In the genomic region with DNA sequence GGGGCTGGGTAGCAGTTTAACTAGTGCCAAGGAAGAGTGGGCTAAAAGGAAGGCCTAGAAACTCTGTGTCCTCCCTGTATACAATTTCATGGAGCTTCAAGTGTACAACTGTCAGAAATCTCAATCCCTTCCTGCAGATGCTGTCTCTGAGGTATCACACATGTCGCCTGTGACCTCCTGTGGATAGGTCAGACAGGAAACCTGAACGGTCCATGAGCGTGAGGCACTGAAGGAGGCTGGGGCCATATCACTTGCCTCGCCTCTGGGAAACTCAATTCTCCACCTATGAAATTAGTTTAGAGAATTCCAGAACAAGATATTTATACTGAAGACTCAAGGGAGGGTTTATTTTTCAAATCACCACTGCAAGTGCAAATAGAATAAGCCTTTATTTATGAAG, we compare ENCODE assay signal across 29 mouse cellular contexts.
DNase-seq lines count a peak whose midpoint lies in the region; ATAC-seq lines count a peak whose summit lies in the region.
"Had no signal": no experiment of that assay in that cellular context is flagged by ENCODE, and none has a peak within 500 bp of the region (broad histone marks: within the 10 kb centered on the region; RNA-seq: fewer than 3 reads in every experiment).

No protein-coding gene starts in this region.

- no peaks in the 10 kb centered on the region for H3K27me3 ChIP-seq in hindbrain, embryonic 14.5 days (ENCODE audit: control insufficient read depth, insufficient read depth, low read length)
- no peaks in the 10 kb centered on the region for H3K27me3 ChIP-seq in hindbrain, embryonic 11.5 days (ENCODE audit: control insufficient read depth, insufficient read depth, low read length)
- no peaks in the 10 kb centered on the region for H3K27me3 ChIP-seq in midbrain, embryonic 13.5 days
- no peaks in the 10 kb centered on the region for H3K27me3 ChIP-seq in midbrain, embryonic 11.5 days (ENCODE audit: control insufficient read depth, insufficient read depth, low read length)
- H3K27me3 ChIP-seq in midbrain, embryonic 15.5 days (replicated peaks), result no peaks in the 10 kb centered on the region
- H3K27me3 ChIP-seq: forebrain, embryonic 13.5 days; heart, embryonic 13.5 days; neural tube, embryonic 12.5 days had no signal

- WGBS in hindbrain, embryonic 14.5 days, result 59% methylated on average over 4 of the region's 4 CpGs
- 82% methylated on average over 4 of the region's 4 CpGs for WGBS in hindbrain, embryonic 11.5 days
- 73% methylated on average over 4 of the region's 4 CpGs for WGBS in midbrain, embryonic 13.5 days
- WGBS in midbrain, embryonic 11.5 days, result 82% methylated on average over 4 of the region's 4 CpGs
- 65% methylated on average over 4 of the region's 4 CpGs for WGBS in midbrain, embryonic 15.5 days

- peak overlapping the region; percentile 77 for H3K27ac ChIP-seq in hindbrain, embryonic 14.5 days
- no peak overlapping the region for H3K27ac ChIP-seq in hindbrain, embryonic 11.5 days (ENCODE audit: low read depth, low read length)
- peak overlapping the region; percentile 68 for H3K27ac ChIP-seq in midbrain, embryonic 13.5 days
- no peak overlapping the region for H3K27ac ChIP-seq in midbrain, embryonic 11.5 days (ENCODE audit: low read depth, low read length)
- peak overlapping the region; percentile 68; the same call in 1 of the 2 replicates for H3K27ac ChIP-seq in midbrain, embryonic 15.5 days
- H3K27ac ChIP-seq: heart, adult 2 months; layer of hippocampus, adult 2 months; left cerebral cortex, adult 2 months; liver, embryonic 14.5 days had no signal

- no peak overlapping the region for H3K4me3 ChIP-seq in hindbrain, embryonic 14.5 days (replicated peaks; ENCODE audit: low read length)
- H3K4me3 ChIP-seq in hindbrain, embryonic 11.5 days (ENCODE audit: low read depth, low read length), result no peak overlapping the region
- no peak overlapping the region for H3K4me3 ChIP-seq in midbrain, embryonic 13.5 days (replicated peaks)
- H3K4me3 ChIP-seq in midbrain, embryonic 11.5 days (ENCODE audit: low read depth, low read length), result no peak overlapping the region
- H3K4me3 ChIP-seq in midbrain, embryonic 15.5 days, result no peak overlapping the region
- H3K4me3 ChIP-seq: forebrain, embryonic 13.5 days; heart, adult 2 months; heart, embryonic 13.5 days; layer of hippocampus, adult 2 months; left cerebral cortex, adult 2 months; myocyte; neural tube, embryonic 12.5 days had no signal

- H3K4me1 ChIP-seq in hindbrain, embryonic 14.5 days (replicated peaks; ENCODE audit: control insufficient read depth, insufficient read depth, low read length), result peaks cover 21% of the 10 kb centered on the region
- H3K4me1 ChIP-seq in hindbrain, embryonic 11.5 days (replicated peaks; ENCODE audit: control insufficient read depth, insufficient read depth, low read length), result no peaks in the 10 kb centered on the region
- peaks cover 35% of the 10 kb centered on the region for H3K4me1 ChIP-seq in midbrain, embryonic 13.5 days (replicated peaks)
- H3K4me1 ChIP-seq in midbrain, embryonic 11.5 days (ENCODE audit: control insufficient read depth, insufficient read depth, low read length), result peaks cover 9% of the 10 kb centered on the region
- peaks cover 31% of the 10 kb centered on the region for H3K4me1 ChIP-seq in midbrain, embryonic 15.5 days

- ATAC-seq in hindbrain, embryonic 14.5 days (ENCODE audit: low FRiP score), result no peak
- no peak for ATAC-seq in hindbrain, embryonic 11.5 days (ENCODE audit: low FRiP score)
- ATAC-seq in midbrain, embryonic 13.5 days, result no peak
- ATAC-seq in midbrain, embryonic 11.5 days (ENCODE audit: low FRiP score), result no peak
- ATAC-seq in midbrain, embryonic 15.5 days (replicated peaks), result no peak
- ATAC-seq: forebrain, embryonic 13.5 days; intestine, embryonic 16.5 days had no signal

- H3K9me3 ChIP-seq in hindbrain, embryonic 14.5 days (ENCODE audit: control insufficient read depth, low read length), result no peaks in the 10 kb centered on the region
- no peaks in the 10 kb centered on the region for H3K9me3 ChIP-seq in hindbrain, embryonic 11.5 days (ENCODE audit: control insufficient read depth, low read length)
- H3K9me3 ChIP-seq in midbrain, embryonic 13.5 days, result no peaks in the 10 kb centered on the region
- H3K9me3 ChIP-seq in midbrain, embryonic 11.5 days (ENCODE audit: control insufficient read depth, low read length), result no peaks in the 10 kb centered on the region
- no peaks in the 10 kb centered on the region for H3K9me3 ChIP-seq in midbrain, embryonic 15.5 days
- H3K9me3 ChIP-seq: forebrain, embryonic 13.5 days; heart, embryonic 13.5 days; neural tube, embryonic 12.5 days had no signal

- no peaks in the 10 kb centered on the region for H3K36me3 ChIP-seq in hindbrain, embryonic 14.5 days (replicated peaks; ENCODE audit: control insufficient read depth, insufficient read depth)
- H3K36me3 ChIP-seq in hindbrain, embryonic 11.5 days (ENCODE audit: control insufficient read depth, insufficient read depth, low read length), result no peaks in the 10 kb centered on the region
- H3K36me3 ChIP-seq in midbrain, embryonic 13.5 days, result no peaks in the 10 kb centered on the region
- H3K36me3 ChIP-seq in midbrain, embryonic 11.5 days (ENCODE audit: control insufficient read depth, insufficient read depth, low read length), result no peaks in the 10 kb centered on the region
- H3K36me3 ChIP-seq in midbrain, embryonic 15.5 days (replicated peaks), result no peaks in the 10 kb centered on the region
- H3K36me3 ChIP-seq: heart, embryonic 13.5 days; neural tube, embryonic 12.5 days had no signal

- H3K4me2 ChIP-seq in hindbrain, embryonic 14.5 days (replicated peaks), result no peak overlapping the region
- no peak overlapping the region for H3K4me2 ChIP-seq in hindbrain, embryonic 11.5 days (replicated peaks; ENCODE audit: low read depth, low read length)
- H3K4me2 ChIP-seq in midbrain, embryonic 13.5 days (replicated peaks), result no peak overlapping the region
- H3K4me2 ChIP-seq in midbrain, embryonic 11.5 days, result no peak overlapping the region
- no peak overlapping the region for H3K4me2 ChIP-seq in midbrain, embryonic 15.5 days
- H3K4me2 ChIP-seq: forebrain, embryonic 13.5 days; heart, embryonic 13.5 days; neural tube, embryonic 12.5 days had no signal

- DNase-seq in hindbrain, embryonic 14.5 days (ENCODE audit: low spot score), result no peak
- no peak for DNase-seq in hindbrain, embryonic 11.5 days (ENCODE audit: low spot score)
- no peak for DNase-seq in midbrain, embryonic 11.5 days (ENCODE audit: low spot score, missing footprints)
- DNase-seq in spleen, postnatal 14 days (ENCODE audit: low spot score in 2 of 2), result no peak
- DNase-seq: adrenal gland, postnatal 25 days; B cell, adult 2 months; cerebellum, adult 11-12 months; cerebellum, adult 9-11 months; embryo, embryonic 11 days; gastrocnemius, postnatal 36 days; heart, adult 2 months; heart, postnatal 10 days; kidney, adult 8-10 months; kidney, postnatal 14 days; liver; lung, adult 2 months; lung, postnatal 10 days; right cerebral cortex, adult 18-20 months; thymus, postnatal 4 days had no signal

- H3K9ac ChIP-seq in hindbrain, embryonic 14.5 days, result no peak overlapping the region
- no peak overlapping the region for H3K9ac ChIP-seq in hindbrain, embryonic 11.5 days (ENCODE audit: low read depth, low read length)
- no peak overlapping the region for H3K9ac ChIP-seq in midbrain, embryonic 13.5 days (replicated peaks)
- no peak overlapping the region for H3K9ac ChIP-seq in midbrain, embryonic 11.5 days (ENCODE audit: low read length)
- H3K9ac ChIP-seq in midbrain, embryonic 15.5 days, result no peak overlapping the region
- H3K9ac ChIP-seq: forebrain, embryonic 13.5 days; heart, embryonic 13.5 days; liver, embryonic 14.5 days; neural tube, embryonic 12.5 days had no signal

Comparison
In these comparisons a context has a peak if more than half of its experiments do, and no peak if none do; other contexts are left out.
1. H3K27ac ChIP-seq: peak in hindbrain, embryonic 14.5 days (single experiment), midbrain, embryonic 13.5 days (single experiment) and midbrain, embryonic 15.5 days (single experiment); none in hindbrain, embryonic 11.5 days (single experiment) and midbrain, embryonic 11.5 days (single experiment).